Mouse (Mus musculus) liver, postnatal 0 days (tissue): ENCODE results near the gene Hoxa3. TPM values are rescaled to one million over a fixed set of nuclear protein-coding genes. Genes with fewer than 3 reads are reported as not detected.

ENCODE experiments used
- ATAC-seq: fragments of 200-750 bp; cut with Nextera tagmentation; 2 replicates; pipeline ENCODE4 v1.8.0; 2017; ENCODE audit warnings: mild to moderate bottlenecking, moderate library complexity
- DNase-seq: peaks from one replicate; pipeline ENCODE4 v3.0.0-alpha.2; 2016
- H3K27ac ChIP-seq: fragments of 300-500 bp; sonication (generic); 2 replicates; pipeline ENCODE4 v1.5.1; 2014; ENCODE audit warnings: antibody characterized with exemption, moderate library complexity, mild to moderate bottlenecking, low read depth
- H3K27me3 ChIP-seq: fragments of 300-500 bp; sonication (generic); 2 replicates; pipeline ENCODE4 v1.6.1; 2014; ENCODE audit warnings: low read length, control low read depth, mixed read lengths; ENCODE audit not compliant: insufficient read depth
- H3K36me3 ChIP-seq: fragments of 300-500 bp; sonication (generic); replicated peaks from 2 replicates; pipeline ENCODE4 v1.6.1; 2014; ENCODE audit warnings: mild to moderate bottlenecking, control low read depth, low read length, moderate library complexity, mixed read lengths; ENCODE audit not compliant: insufficient read depth
- H3K4me1 ChIP-seq: fragments of 300-500 bp; sonication (generic); 2 replicates; pipeline ENCODE4 v1.6.1; 2014; ENCODE audit warnings: antibody characterized with exemption, mild to moderate bottlenecking, control low read depth; ENCODE audit not compliant: insufficient read depth
- H3K4me2 ChIP-seq: fragments of 300-500 bp; sonication (generic); 2 replicates; pipeline ENCODE4 v1.6.1; 2014; ENCODE audit warnings: low read depth, mild to moderate bottlenecking, low read length, moderate library complexity, mixed read lengths
- H3K4me3 ChIP-seq: fragments of 300-500 bp; sonication (generic); 2 replicates; pipeline ENCODE4 v1.5.1; 2014; ENCODE audit warnings: low read depth, low read length
- H3K9ac ChIP-seq: fragments of 300-500 bp; sonication (generic); replicated peaks from 2 replicates; pipeline ENCODE4 v1.6.1; 2014; ENCODE audit warnings: mild to moderate bottlenecking, moderate library complexity
- H3K9me3 ChIP-seq: fragments of 300-500 bp; sonication (generic); 2 replicates; pipeline ENCODE4 v1.6.1; 2016; ENCODE audit warnings: mild to moderate bottlenecking, control low read depth, low read length, mixed read lengths
- CTCF ChIP-seq: sonication (generic); IDR thresholded peaks from 2 replicates; pipeline ENCODE4 v1.5.1; 2016; ENCODE audit warnings: antibody characterized with exemption, low read depth
- EP300 ChIP-seq: IDR thresholded peaks from 2 replicates; pipeline ENCODE4 v1.6.1; 2016; ENCODE audit warnings: antibody characterized with exemption, low read depth, mild to moderate bottlenecking
- WGBS: fragments of 180-500 bp; shearing (Covaris S2); extraction: QIAGEN DNeasy Blood & Tissue Kit; methylation state at CpG from one replicate; pipeline ENCODE4 v1.1.7; 2014; ENCODE audit not compliant: insufficient replicate concordance; 5-methylcytosine and 5-hydroxymethylcytosine counted together
- polyA plus RNA-seq: library from polyadenylated mRNA; unstranded; fragments of >200 nt; fragmentation: Nextera tagmentation; extraction: Ambion mirVana; gene quantifications from 2 replicates; pipeline ENCODE4 v1.2.1, GENCODE M21; 2015

Gene Hoxa3
- polyA plus RNA-seq, 1 experiment from 2014 or later, result 0.16 TPM

DNA sequence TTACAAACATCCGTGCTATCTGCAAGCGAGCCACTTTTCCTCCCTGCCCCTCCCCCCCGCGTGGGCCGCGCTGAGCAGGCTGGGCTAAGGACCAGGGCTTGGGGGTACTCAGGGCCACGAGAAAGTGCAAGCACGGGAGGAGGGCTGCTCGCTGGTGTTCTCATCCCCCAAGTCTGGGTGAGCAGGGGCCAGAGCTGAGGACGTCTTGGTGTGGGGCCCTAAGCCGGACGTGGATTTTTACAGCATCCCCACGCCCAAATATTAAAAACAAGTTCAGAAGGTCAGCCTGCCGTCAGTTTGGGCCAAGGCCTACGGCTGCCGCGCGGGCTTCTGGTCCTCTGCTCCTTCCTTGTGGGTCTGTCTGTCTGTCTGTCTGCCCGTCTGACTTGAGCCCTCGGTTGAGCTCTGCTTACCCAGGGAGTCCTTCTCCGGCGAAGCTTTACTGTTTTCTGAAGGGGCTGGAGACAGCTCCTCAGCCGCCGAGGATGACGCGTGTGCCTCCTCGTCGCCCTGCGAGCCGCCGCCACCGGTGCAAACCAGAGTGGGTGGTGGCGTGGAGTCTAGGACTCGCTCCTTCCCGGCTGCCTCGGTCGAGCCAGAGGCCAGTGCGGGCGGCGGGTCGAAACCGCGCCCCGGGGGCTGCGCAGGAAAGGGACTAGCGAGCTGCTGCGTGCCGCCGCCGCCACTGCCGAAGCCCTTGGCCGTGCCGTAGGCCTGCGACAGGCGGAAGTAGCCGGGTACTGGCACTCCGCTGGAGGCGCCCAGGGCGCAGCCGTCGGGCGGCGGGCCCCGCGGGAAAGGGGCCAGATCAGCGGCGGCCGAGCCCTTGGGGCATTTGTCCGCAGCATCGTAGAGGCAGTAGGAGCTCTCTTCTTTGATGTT, 20.7 kb upstream of the Hoxa3 start:
- ATAC-seq (no peak), DNase-seq (no peak)
- Histone ChIP-seq H3K9ac (no peak overlapping the region), H3K27ac (no peak overlapping the region), H3K4me1 (0 out of 2 replicates have a peak, but pooled peaks cover 2% of the 10 kb centered on the region), H3K36me3 (no peaks in the 10 kb centered on the region), H3K9me3 (no peaks in the 10 kb centered on the region), H3K4me2 (no peak overlapping the region), H3K27me3 (peaks cover 99% of the 10 kb centered on the region), H3K4me3 (0 out of 2 replicates have a peak overlapping the region, but pooled peaks have one; percentile 6)
- TF ChIP-seq EP300, result no peak
- TF ChIP-seq CTCF, result no peak
- 2% methylated on average over 64 of the region's 70 CpGs for WGBS

DNA sequence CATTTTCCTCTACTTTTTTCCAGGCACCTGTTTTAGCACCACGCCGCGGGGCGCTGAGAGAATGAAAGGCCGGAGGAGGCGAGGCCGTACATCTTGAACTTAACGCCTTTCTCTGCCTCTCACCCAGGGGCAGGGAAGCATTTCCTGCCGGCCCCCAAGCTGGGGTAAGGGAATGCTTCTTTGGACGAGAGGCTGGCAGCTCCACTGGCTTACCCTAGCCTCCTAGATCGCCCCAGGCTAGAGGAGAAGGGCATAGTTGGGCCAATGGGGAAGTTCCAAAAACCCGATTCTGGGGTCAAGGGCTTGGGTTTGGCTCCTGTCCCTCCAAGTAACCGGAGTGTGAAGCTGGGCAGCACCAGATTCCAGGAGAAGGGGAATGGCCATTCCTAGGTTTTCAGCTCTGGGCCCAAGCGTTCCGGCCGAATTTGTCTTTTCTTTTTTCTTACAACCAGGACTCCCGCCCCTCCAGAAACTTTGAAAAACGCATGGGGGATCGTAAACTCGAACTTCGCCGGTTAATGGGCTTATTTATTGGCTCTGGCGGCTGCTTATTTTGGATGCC, 19.9 kb upstream of the Hoxa3 start:
- Histone ChIP-seq H3K9me3 (no peaks in the 10 kb centered on the region), H3K9ac (no peak overlapping the region), H3K36me3 (no peaks in the 10 kb centered on the region), H3K4me2 (no peak overlapping the region), H3K27ac (no peak overlapping the region), H3K4me1 (0 out of 2 replicates have a peak, but pooled peaks cover 2% of the 10 kb centered on the region), H3K27me3 (peaks cover 97% of the 10 kb centered on the region), H3K4me3 (no peak overlapping the region)
- WGBS, result 5% methylated on average over 23 of the region's 23 CpGs
- no peak for ATAC-seq
- DNase-seq, result no peak
- TF ChIP-seq CTCF, result no peak
- no peak for TF ChIP-seq EP300

- WGBS, result 1% methylated on average over 18 of the region's 18 CpGs
- H3K9ac ChIP-seq, result no peak overlapping the region
- H3K27ac ChIP-seq, result no peak overlapping the region
- H3K4me2 ChIP-seq, result no peak overlapping the region
- H3K4me3 ChIP-seq, result no peak overlapping the region; the same call in 1 of the 2 replicates
- TF ChIP-seq EP300 (no peak), CTCF (no peak)
- peaks cover 97% of the 10 kb centered on the region for H3K27me3 ChIP-seq
- H3K9me3 ChIP-seq, result no peaks in the 10 kb centered on the region
- ATAC-seq (no peak), DNase-seq (no peak)
- 0 out of 2 replicates have a peak, but pooled peaks cover 2% of the 10 kb centered on the region for H3K4me1 ChIP-seq
- H3K36me3 ChIP-seq, result no peaks in the 10 kb centered on the region
These were observed 19.4 kb upstream of the Hoxa3 start for GRCm38 (mm10) chr6:52232568-52232965.

DNA sequence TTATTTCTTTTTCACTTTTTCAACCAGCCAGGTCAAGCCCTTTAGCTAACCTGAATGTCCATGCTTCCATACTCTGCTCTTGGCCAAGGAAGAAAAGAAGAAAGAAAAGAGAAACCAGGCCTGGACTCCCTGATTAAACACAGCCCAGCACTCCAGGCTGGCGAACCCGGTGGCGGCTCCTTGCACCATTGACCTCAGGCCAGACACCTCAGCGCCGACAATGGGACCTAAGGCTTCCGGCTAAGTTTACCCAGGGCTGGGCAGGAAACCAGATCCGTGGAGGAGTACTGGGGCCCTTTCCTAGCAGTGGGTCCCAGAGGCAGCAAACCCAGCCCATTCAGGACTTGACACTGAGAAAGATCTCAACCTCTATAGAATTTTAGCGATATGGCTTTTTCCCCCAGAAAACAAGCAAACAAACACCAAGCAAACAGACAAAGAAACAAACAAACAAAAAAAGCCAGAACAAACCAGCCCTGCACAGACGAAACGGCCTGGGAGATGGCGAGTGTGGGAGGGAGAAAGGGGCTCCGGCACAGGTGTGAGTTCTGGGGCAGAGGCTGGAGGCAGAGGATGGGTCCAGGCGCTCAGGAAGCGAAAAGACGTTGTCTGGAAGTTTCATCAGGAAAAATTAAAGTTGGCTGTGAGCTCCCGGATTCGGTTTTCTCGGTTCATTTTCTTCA, 18.9 kb upstream of the Hoxa3 start:
- no peak for ATAC-seq
- no peak for DNase-seq
- Histone ChIP-seq H3K27ac (no peak overlapping the region), H3K9ac (no peak overlapping the region), H3K4me2 (no peak overlapping the region), H3K36me3 (no peaks in the 10 kb centered on the region), H3K4me3 (no peak overlapping the region; the same call in 1 of the 2 replicates), H3K9me3 (no peaks in the 10 kb centered on the region), H3K27me3 (peaks cover 97% of the 10 kb centered on the region), H3K4me1 (0 out of 2 replicates have a peak, but pooled peaks cover 2% of the 10 kb centered on the region)
- no peak for TF ChIP-seq CTCF
- no peak for TF ChIP-seq EP300
- 2% methylated on average over 18 of the region's 18 CpGs for WGBS

GRCm38 (mm10) chr6:52230516-52231165, 17.5 kb upstream of the Hoxa3 start, which contains the start of gene Hoxa9:
Gene Hoxa9, minus strand, starts transcription at chr6:52231089.
- H3K4me2 ChIP-seq, result no peak within 1 kb of the TSS
- DNase-seq (no peak), ATAC-seq (no peak)
- 3% methylated on average over 25 of the region's 36 CpGs for whole genome bisulfite sequencing
- peaks cover 97% of the 10 kb centered on the region for H3K27me3 ChIP-seq
- no peaks in the 10 kb centered on the region for H3K36me3 ChIP-seq
- no peak within 1 kb of the TSS for H3K27ac ChIP-seq
- no peak for TF ChIP-seq CTCF
- no peak for TF ChIP-seq EP300
- H3K9me3 ChIP-seq, result no peaks in the 10 kb centered on the region
- H3K4me1 ChIP-seq, result 0 out of 2 replicates have a peak, but pooled peaks cover 5% of the 10 kb centered on the region
- H3K9ac ChIP-seq, result no peak within 1 kb of the TSS
- H3K4me3 ChIP-seq, result no peak within 1 kb of the TSS
